Mouse (Mus musculus): Measurements from ENCODE around the gene Snx21. TPM values are rescaled to one million over a fixed set of nuclear protein-coding genes. Genes with fewer than 3 reads are reported as not detected.

Gene Snx21
- not detected in 2 replicates for polyA plus RNA-seq (2012; ENCODE audit: insufficient read depth, insufficient read length, low replicate concordance, missing spikeins)

- TF ChIP-seq POLR2A (IDR thresholded peaks at IDR 0.05; ENCODE audit: insufficient read depth, low read depth, low read length) (no peak), CTCF (IDR thresholded peaks at IDR 0.05; ENCODE audit: insufficient read depth, low read depth, low read length) (0 out of 2 replicates have a peak, but pooled peaks have one; percentile 39)
- under 1% methylated on average over 88 of the region's 89 CpGs for WGBS
- Histone ChIP-seq H3K4me1 (ENCODE audit: control insufficient read depth, insufficient read depth, low read length) (peaks cover 16% of the 10 kb centered on the region), H3K4me3 (ENCODE audit: insufficient read depth, low read depth, low read length) (peak within 1 kb of the TSS; percentile 72), H3K27ac (ENCODE audit: insufficient read depth, low read depth, low read length) (peak within 1 kb of the TSS; percentile 58)
Observed at GRCm38 (mm10) chr2:164785481-164786387, at the start of gene Snx21. Gene Snx21, plus strand, starts transcription at chr2:164785823.

DNA sequence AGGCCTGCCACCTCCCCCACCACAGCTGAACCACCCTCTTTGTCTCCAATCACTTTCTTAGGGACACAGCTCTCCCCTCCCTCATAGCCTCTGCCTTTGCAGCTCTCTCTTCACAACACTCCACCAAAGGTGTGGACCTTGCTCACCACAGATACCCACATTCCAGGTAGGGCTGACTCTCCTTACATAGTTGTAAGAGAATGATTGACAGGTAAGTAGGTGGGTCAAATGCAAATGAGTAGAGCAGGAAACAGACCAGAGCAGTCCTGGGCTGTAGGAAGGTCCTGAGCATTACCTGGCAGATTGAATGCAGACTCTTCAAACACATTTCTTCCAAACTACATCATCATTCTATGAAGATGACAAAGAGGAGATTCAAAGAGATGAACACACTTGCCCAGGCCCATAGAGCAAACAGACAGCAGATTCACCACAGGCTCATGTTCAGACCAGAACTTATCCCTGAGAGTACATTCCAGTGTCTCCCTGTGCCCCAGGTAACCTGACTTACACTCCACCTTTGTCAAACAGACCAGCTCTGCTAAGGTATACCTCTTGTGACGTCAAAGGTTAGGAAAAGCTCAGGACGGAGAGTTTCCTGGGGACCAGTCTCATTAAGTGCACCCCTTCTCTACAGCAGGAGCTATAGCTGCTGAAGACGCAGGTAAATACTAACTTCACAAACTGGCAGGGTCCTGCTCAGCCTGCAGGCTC is 48.1 kb upstream of the Snx21 start:
- no peak for TF ChIP-seq CTCF (IDR thresholded peaks at IDR 0.05; ENCODE audit: insufficient read depth, low read depth, low read length)
- TF ChIP-seq POLR2A (IDR thresholded peaks at IDR 0.05; ENCODE audit: insufficient read depth, low read depth, low read length): no peak
- 0 out of 2 replicates have a peak, but pooled peaks cover 3% of the 10 kb centered on the region for H3K4me1 ChIP-seq (ENCODE audit: control insufficient read depth, insufficient read depth, low read length)
- 80% methylated on average over 3 of the region's 3 CpGs for WGBS
- H3K27ac ChIP-seq (ENCODE audit: insufficient read depth, low read depth, low read length): no peak overlapping the region
- H3K4me3 ChIP-seq (ENCODE audit: insufficient read depth, low read depth, low read length): no peak overlapping the region

DNA sequence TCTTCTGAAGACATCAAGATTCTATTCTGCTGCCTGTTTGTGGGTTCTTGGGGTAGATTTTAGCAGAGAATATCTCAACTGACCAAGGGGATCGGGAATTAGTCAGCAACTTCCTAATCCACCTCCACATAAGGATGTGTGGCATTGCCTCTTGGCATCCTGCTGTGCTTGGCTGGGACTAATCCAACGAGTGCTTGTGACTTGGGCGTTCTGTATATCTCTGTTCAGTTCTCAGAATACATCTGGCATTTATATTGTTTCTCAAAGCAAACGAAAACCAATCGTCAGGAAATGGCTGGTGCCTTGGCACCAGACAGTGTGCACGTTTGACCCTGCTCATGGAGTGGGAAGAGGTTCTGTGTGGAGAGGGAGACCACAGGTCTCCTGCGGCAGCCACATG is 45.7 kb upstream of the Snx21 start:
- WGBS: 35% methylated on average over 7 of the region's 7 CpGs
- no peak overlapping the region for H3K4me3 ChIP-seq (ENCODE audit: insufficient read depth, low read depth, low read length)
- H3K4me1 ChIP-seq (ENCODE audit: control insufficient read depth, insufficient read depth, low read length): 0 out of 2 replicates have a peak, but pooled peaks cover 3% of the 10 kb centered on the region
- H3K27ac ChIP-seq (ENCODE audit: insufficient read depth, low read depth, low read length): no peak overlapping the region
- no peak for TF ChIP-seq CTCF (IDR thresholded peaks at IDR 0.05; ENCODE audit: insufficient read depth, low read depth, low read length)
- TF ChIP-seq POLR2A (IDR thresholded peaks at IDR 0.05; ENCODE audit: insufficient read depth, low read depth, low read length): no peak

DNA sequence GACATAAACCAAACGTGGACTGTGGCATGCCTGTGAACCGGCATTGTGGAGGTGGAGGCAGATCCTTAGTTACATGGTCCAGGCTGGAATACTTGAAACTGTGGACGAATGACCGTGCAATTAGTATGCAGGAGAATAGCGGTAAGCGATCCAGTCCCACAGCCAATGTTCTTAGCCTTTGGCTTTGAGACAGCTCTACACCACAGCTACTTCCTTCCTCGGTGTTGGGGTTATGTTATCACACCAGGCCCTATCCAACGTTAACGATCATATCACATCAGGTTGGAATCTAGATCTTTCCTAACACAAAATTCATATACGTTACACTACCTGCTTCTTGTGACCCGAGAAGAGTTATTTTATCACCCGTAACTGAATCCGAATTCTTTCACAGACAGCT is 40.6 kb upstream of the Snx21 start:
- 60% methylated on average over 13 of the region's 13 CpGs for WGBS
- Histone ChIP-seq H3K4me1 (ENCODE audit: control insufficient read depth, insufficient read depth, low read length) (peaks cover 10% of the 10 kb centered on the region), H3K4me3 (ENCODE audit: insufficient read depth, low read depth, low read length) (no peak overlapping the region), H3K27ac (ENCODE audit: insufficient read depth, low read depth, low read length) (no peak overlapping the region)
- no peak for TF ChIP-seq POLR2A (IDR thresholded peaks at IDR 0.05; ENCODE audit: insufficient read depth, low read depth, low read length)
- no peak for TF ChIP-seq CTCF (IDR thresholded peaks at IDR 0.05; ENCODE audit: insufficient read depth, low read depth, low read length)

GRCm38 (mm10) chr2:164745843-164746479 is 39.7 kb upstream of the Snx21 start, which contains the start of the genes Wfdc3 and Dnttip1:
Gene Wfdc3, minus strand, starts transcription at chr2:164745931.
Gene Dnttip1, plus strand, starts transcription at chr2:164745983.
- TF ChIP-seq POLR2A (IDR thresholded peaks at IDR 0.05; ENCODE audit: insufficient read depth, low read depth, low read length): peak; percentile 68
- TF ChIP-seq CTCF (IDR thresholded peaks at IDR 0.05; ENCODE audit: insufficient read depth, low read depth, low read length): no peak
- H3K27ac ChIP-seq (ENCODE audit: insufficient read depth, low read depth, low read length): peak within 1 kb of the TSS; percentile 63; the same call in 1 of the 2 replicates
- peak within 1 kb of the TSS; percentile 99 for H3K4me3 ChIP-seq (ENCODE audit: insufficient read depth, low read depth, low read length)
- WGBS: under 1% methylated on average over 70 of the region's 70 CpGs
- peaks cover 7% of the 10 kb centered on the region for H3K4me1 ChIP-seq (ENCODE audit: control insufficient read depth, insufficient read depth, low read length)

DNA sequence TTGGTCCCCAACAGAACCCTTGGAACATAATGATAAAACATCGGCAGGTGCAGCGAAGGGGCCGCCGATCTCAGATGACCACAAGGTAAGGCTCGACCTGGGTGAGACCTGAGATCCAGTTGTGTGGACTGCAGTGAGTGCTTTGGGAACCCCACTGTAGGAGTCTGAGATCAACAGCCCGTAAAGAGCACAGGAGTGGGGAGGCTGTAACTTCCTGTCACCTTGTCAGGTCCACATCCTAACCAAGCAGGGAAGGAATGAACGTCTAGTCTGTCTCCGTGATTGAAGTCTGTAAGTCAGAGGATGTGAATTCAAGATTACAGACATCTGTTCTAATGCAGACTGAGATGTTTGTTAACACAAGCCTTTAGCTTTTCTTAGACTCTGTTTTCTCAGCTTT is 38.9 kb upstream of the Snx21 start:
- WGBS: 50% methylated on average over 8 of the region's 8 CpGs
- peak overlapping the region; percentile 99 for H3K4me3 ChIP-seq (ENCODE audit: insufficient read depth, low read depth, low read length)
- no peak overlapping the region for H3K27ac ChIP-seq (ENCODE audit: insufficient read depth, low read depth, low read length)
- TF ChIP-seq POLR2A (IDR thresholded peaks at IDR 0.05; ENCODE audit: insufficient read depth, low read depth, low read length): no peak
- no peak for TF ChIP-seq CTCF (IDR thresholded peaks at IDR 0.05; ENCODE audit: insufficient read depth, low read depth, low read length)
- H3K4me1 ChIP-seq (ENCODE audit: control insufficient read depth, insufficient read depth, low read length): peaks cover 7% of the 10 kb centered on the region

GRCm38 (mm10) chr2:164748191-164748590 is 37.4 kb upstream of the Snx21 start:
- H3K4me1 ChIP-seq (ENCODE audit: control insufficient read depth, insufficient read depth, low read length): peaks cover 7% of the 10 kb centered on the region
- WGBS: 76% methylated on average over 4 of the region's 4 CpGs
- no peak overlapping the region for H3K4me3 ChIP-seq (ENCODE audit: insufficient read depth, low read depth, low read length)
- no peak overlapping the region for H3K27ac ChIP-seq (ENCODE audit: insufficient read depth, low read depth, low read length)
- TF ChIP-seq CTCF (IDR thresholded peaks at IDR 0.05; ENCODE audit: insufficient read depth, low read depth, low read length) (no peak), POLR2A (IDR thresholded peaks at IDR 0.05; ENCODE audit: insufficient read depth, low read depth, low read length) (no peak)

DNA sequence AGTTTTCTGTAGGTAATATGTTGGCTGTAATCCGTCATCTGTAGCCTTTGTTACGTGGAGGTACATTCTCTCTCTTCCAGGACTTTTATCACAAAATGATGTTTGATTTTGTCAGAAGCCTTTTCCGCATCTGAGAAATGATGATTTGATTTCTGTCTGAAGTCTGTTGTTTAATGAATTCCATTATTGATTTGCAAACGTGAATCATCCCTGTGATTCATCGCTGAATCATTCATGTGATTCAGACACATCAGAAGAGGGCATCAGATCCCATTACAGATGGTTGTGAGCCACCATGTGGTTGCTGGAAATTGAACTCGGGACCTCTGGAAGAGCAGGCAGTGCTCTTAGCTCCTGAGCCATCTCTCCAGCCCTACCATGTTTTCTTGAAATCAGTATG is 36.6 kb upstream of the Snx21 start:
- H3K4me3 ChIP-seq (ENCODE audit: insufficient read depth, low read depth, low read length): no peak overlapping the region
- WGBS: 75% methylated on average over 6 of the region's 6 CpGs

More for the DNA sequence above, 36.6 kb upstream of the Snx21 start:
- no peak for TF ChIP-seq CTCF (IDR thresholded peaks at IDR 0.05; ENCODE audit: insufficient read depth, low read depth, low read length)
- TF ChIP-seq POLR2A (IDR thresholded peaks at IDR 0.05; ENCODE audit: insufficient read depth, low read depth, low read length): no peak
- Histone ChIP-seq H3K4me1 (ENCODE audit: control insufficient read depth, insufficient read depth, low read length) (peaks cover 7% of the 10 kb centered on the region), H3K27ac (ENCODE audit: insufficient read depth, low read depth, low read length) (no peak overlapping the region)
